Mouse (Mus musculus) liver, embryonic 12.5 days (tissue): ENCODE data around the gene Tmem132c. TPM values are rescaled to one million over a fixed set of nuclear protein-coding genes. Genes with fewer than 3 reads are reported as not detected.

ENCODE experiments used
- ATAC-seq: fragments of 200-750 bp; cut with Nextera tagmentation; 2 replicates; pipeline ENCODE4 v1.8.0; 2017; ENCODE audit warnings: moderate number of reproducible peaks, mild to moderate bottlenecking, moderate library complexity
- H3K27ac ChIP-seq: fragments of 300-500 bp; sonication (generic); 2 replicates; pipeline ENCODE4 v1.5.1; 2016; ENCODE audit warnings: mild to moderate bottlenecking
- H3K27me3 ChIP-seq: fragments of 300-500 bp; sonication (generic); replicated peaks from 2 replicates; pipeline ENCODE4 v1.6.1; 2016; ENCODE audit warnings: mild to moderate bottlenecking, moderate library complexity
- H3K36me3 ChIP-seq: fragments of 300-500 bp; sonication (generic); 2 replicates; pipeline ENCODE4 v1.6.1; 2016; ENCODE audit warnings: mild to moderate bottlenecking, moderate library complexity
- H3K4me1 ChIP-seq: fragments of 300-500 bp; sonication (generic); 2 replicates; pipeline ENCODE4 v1.6.1; 2016
- H3K4me2 ChIP-seq: fragments of 300-500 bp; sonication (generic); 2 replicates; pipeline ENCODE4 v1.6.1; 2016; ENCODE audit warnings: mild to moderate bottlenecking, moderate library complexity
- H3K4me3 ChIP-seq: fragments of 300-500 bp; sonication (generic); 2 replicates; pipeline ENCODE4 v1.5.1; 2016; ENCODE audit warnings: mild to moderate bottlenecking, moderate library complexity
- H3K9ac ChIP-seq: fragments of 300-500 bp; sonication (generic); 2 replicates; pipeline ENCODE4 v1.6.1; 2016; ENCODE audit warnings: mild to moderate bottlenecking, moderate library complexity
- H3K9me3 ChIP-seq: fragments of 300-500 bp; sonication (generic); replicated peaks from 2 replicates; pipeline ENCODE4 v1.6.1; 2016; ENCODE audit warnings: mild to moderate bottlenecking, moderate library complexity
- WGBS: fragments of 180-500 bp; shearing (Covaris S2); methylation state at CpG from one replicate; pipeline ENCODE4 v1.1.7; 2016; ENCODE audit not compliant: insufficient replicate concordance; 5-methylcytosine and 5-hydroxymethylcytosine counted together
- polyA plus RNA-seq: library from polyadenylated mRNA; unstranded; fragments of >200 nt; fragmentation: Nextera tagmentation; extraction: Ambion mirVana; gene quantifications from 2 replicates; pipeline ENCODE4 v1.2.1, GENCODE M21; 2016

Gene Tmem132c
- polyA plus RNA-seq, 1 experiment from 2014 or later: 0.27 TPM

DNA sequence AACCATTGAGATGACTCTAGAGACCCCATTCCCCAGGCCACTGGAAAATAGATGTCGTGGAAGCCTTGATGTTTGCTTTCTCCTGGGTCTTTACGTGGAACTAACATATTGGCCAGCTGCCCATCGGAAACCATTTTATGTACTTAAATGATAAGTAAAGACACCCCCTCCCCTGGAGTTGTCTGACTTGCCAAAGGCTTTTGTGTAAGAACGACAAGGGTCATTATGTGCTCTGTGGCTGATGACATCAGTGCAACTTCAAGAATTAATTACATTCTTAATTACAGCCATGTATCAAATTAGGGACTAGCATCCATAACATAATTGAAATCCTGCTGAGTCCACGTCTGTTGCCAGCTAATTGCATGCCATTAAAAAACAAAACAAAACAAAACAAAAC, 45.3 kb downstream of the Tmem132c start:
- H3K27ac ChIP-seq: no peak overlapping the region
- H3K9me3 ChIP-seq: no peaks in the 10 kb centered on the region
- no peak for ATAC-seq
- no peak overlapping the region for H3K9ac ChIP-seq
- H3K27me3 ChIP-seq: no peaks in the 10 kb centered on the region
- 71% methylated on average over 5 of the region's 5 CpGs for WGBS
- H3K4me3 ChIP-seq: no peak overlapping the region
- no peaks in the 10 kb centered on the region for H3K4me1 ChIP-seq
- H3K36me3 ChIP-seq: no peaks in the 10 kb centered on the region
- H3K4me2 ChIP-seq: no peak overlapping the region

DNA sequence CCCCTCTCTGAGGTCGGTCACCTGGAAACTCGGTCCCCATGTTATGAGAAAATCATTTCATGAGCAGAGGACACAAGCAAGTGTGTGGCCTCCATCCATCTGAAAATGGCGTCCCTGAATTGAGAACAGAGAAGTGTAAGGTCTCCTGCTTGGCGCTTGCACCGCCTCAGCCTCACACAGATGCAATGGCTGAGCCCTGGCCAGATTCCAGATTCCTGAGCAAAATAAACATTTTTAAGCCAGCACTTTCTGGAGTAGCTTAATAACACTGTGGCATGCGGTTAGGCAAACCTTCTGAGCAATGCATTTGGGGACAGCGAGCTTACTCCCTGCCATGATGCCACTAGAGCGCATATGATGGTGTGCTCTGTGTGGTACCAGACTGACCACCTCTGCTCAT, 48.1 kb downstream of the Tmem132c start:
- no peaks in the 10 kb centered on the region for H3K27me3 ChIP-seq
- no peak overlapping the region for H3K4me3 ChIP-seq
- no peaks in the 10 kb centered on the region for H3K36me3 ChIP-seq
- WGBS: 73% methylated on average over 8 of the region's 8 CpGs
- no peak overlapping the region for H3K4me2 ChIP-seq
- ATAC-seq: no peak
- no peak overlapping the region for H3K27ac ChIP-seq
- H3K4me1 ChIP-seq: no peaks in the 10 kb centered on the region
- 0 out of 2 replicates have a peak, but pooled peaks cover 3% of the 10 kb centered on the region for H3K9me3 ChIP-seq
- H3K9ac ChIP-seq: no peak overlapping the region

DNA sequence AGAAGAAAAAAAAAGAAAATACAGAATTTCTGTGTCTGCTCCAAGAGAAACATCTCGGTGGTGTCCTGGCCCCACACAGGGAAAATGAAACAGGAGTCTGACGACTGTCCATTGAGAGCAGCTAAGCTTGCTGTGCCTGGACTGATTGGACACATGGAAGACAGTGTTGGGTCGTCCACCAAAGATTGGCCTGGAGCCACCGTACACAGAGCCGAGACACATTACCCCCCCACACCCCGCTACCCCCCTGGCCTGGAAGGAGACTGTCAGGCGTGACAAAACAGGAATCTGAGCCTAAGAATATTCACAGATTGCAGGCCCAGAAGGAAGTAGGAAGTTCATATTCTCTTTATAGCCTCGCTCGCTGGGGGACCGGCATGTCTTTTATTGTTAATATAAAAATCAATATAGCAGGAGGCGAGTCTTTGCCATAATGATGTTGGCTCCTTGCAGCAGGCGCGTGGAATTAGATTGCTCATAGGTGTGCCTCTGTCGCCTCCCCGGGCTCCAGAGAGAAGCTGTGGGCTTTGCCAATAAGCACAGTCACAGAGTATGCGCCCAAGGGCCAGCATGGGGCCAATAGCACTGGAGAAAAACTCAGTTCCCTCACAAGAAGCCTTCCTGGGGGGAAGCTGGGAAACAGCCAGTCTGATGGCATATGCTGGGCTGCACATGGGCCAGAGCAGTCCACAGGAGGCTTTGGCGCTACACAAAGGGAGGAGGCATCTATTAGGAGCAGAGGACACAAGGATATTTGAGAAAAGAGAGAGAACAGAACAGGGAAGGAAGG, 49.0 kb downstream of the Tmem132c start:
- Histone ChIP-seq H3K36me3 (no peaks in the 10 kb centered on the region), H3K4me3 (no peak overlapping the region), H3K27me3 (no peaks in the 10 kb centered on the region), H3K4me1 (no peaks in the 10 kb centered on the region), H3K9me3 (0 out of 2 replicates have a peak, but pooled peaks cover 5% of the 10 kb centered on the region), H3K9ac (no peak overlapping the region), H3K4me2 (no peak overlapping the region), H3K27ac (no peak overlapping the region)
- no peak for ATAC-seq
- 61% methylated on average over 17 of the region's 17 CpGs for WGBS

DNA sequence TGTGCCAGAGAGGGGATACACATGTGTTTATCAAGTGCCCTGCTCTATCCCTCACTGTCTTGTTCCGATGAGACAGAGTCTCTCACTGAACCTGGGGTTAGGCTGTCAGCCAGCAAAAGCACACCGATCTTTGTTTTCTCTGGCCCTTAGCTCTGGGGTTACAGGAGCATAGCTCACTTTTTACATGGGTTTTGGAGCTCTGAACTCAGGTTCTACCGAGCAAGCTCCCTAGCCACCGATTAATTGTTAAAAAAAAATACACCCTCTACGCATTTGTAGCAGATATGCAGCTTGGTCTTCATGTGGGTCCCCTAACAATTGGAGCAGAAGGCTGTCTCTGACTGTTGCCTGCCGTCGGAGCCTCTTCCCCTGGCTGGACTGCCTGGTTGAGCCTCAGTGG, 50.0 kb downstream of the Tmem132c start:
- Histone ChIP-seq H3K4me3 (no peak overlapping the region), H3K4me2 (no peak overlapping the region), H3K9me3 (0 out of 2 replicates have a peak, but pooled peaks cover 5% of the 10 kb centered on the region), H3K4me1 (no peaks in the 10 kb centered on the region), H3K36me3 (no peaks in the 10 kb centered on the region), H3K27me3 (no peaks in the 10 kb centered on the region), H3K27ac (no peak overlapping the region), H3K9ac (no peak overlapping the region)
- WGBS: 70% methylated on average over 7 of the region's 7 CpGs
- ATAC-seq: no peak

DNA sequence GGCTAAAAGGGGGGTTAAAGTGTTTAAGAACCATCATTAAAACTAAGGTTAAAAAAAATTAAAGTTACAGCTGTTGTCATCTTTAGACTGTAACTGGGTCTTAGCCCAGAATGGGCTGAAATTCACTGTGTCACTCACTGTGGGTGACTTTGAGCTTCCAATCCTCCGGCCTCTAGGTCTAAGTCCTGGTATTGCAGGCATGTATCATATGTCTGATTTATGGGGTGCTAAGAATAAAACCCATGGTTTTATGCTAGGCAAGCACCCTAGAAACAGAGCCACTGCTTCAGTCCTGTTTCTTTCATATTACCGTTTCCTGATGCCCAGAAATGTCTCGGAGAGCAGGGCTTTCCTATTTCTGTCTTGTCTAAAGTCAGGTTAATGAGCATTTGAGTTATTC, 52.1 kb downstream of the Tmem132c start:
- no peak overlapping the region for H3K27ac ChIP-seq
- H3K9ac ChIP-seq: no peak overlapping the region
- H3K4me3 ChIP-seq: no peak overlapping the region
- 0 out of 2 replicates have a peak, but pooled peaks cover 5% of the 10 kb centered on the region for H3K9me3 ChIP-seq
- no peaks in the 10 kb centered on the region for H3K4me1 ChIP-seq
- no peaks in the 10 kb centered on the region for H3K36me3 ChIP-seq
- no peak for ATAC-seq
- H3K4me2 ChIP-seq: no peak overlapping the region
- 68% methylated on average over 3 of the region's 3 CpGs for WGBS
- no peaks in the 10 kb centered on the region for H3K27me3 ChIP-seq

DNA sequence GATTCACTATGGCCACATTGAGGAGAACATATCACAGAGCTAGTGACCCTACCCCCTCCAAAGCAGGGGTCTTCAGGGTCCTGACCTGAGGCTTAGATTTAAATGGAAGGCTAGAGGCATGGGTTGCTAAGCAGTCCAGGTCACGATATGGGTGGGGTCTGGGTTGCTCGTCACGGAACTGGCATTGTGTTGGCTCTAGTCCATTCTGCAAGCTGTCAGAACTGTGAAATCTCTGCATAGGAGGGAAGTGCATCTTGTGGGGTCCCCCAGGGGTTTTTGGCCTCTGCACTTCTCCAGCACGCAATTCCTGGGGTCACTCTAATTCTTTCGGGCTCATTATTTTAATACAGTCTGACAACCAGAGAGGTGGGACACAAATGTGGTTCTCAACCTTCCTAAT, 55.9 kb downstream of the Tmem132c start:
- Histone ChIP-seq H3K9ac (no peak overlapping the region), H3K36me3 (no peaks in the 10 kb centered on the region), H3K4me1 (no peaks in the 10 kb centered on the region), H3K9me3 (0 out of 2 replicates have a peak, but pooled peaks cover 5% of the 10 kb centered on the region), H3K27ac (no peak overlapping the region), H3K27me3 (no peaks in the 10 kb centered on the region), H3K4me2 (no peak overlapping the region), H3K4me3 (no peak overlapping the region)
- no peak for ATAC-seq
- 76% methylated on average over 5 of the region's 5 CpGs for WGBS

DNA sequence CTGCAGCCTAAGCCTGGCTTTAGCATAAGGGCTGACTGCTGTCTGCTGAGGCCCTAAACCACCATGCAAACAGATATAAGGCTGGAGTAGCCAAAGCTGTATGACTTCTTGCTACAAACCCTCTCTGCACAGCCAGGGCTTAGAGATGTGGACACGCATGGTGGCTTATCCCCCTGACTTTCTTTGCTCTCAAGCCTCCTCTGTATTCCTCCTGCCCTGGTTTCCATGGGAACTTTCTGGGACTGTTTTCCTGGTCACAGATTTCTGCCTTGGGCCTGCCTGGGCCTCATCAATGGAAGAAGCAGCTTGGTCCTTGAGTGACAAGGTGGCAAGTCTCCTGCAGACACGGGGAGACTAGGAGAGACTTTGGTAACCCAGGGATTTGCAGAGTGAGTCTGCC, 56.5 kb downstream of the Tmem132c start:
- Histone ChIP-seq H3K4me2 (no peak overlapping the region), H3K9me3 (0 out of 2 replicates have a peak, but pooled peaks cover 5% of the 10 kb centered on the region), H3K4me1 (no peaks in the 10 kb centered on the region), H3K27ac (no peak overlapping the region), H3K27me3 (no peaks in the 10 kb centered on the region), H3K36me3 (no peaks in the 10 kb centered on the region), H3K4me3 (no peak overlapping the region), H3K9ac (no peak overlapping the region)
- WGBS: 35% methylated on average over 2 of the region's 2 CpGs
- no peak for ATAC-seq

DNA sequence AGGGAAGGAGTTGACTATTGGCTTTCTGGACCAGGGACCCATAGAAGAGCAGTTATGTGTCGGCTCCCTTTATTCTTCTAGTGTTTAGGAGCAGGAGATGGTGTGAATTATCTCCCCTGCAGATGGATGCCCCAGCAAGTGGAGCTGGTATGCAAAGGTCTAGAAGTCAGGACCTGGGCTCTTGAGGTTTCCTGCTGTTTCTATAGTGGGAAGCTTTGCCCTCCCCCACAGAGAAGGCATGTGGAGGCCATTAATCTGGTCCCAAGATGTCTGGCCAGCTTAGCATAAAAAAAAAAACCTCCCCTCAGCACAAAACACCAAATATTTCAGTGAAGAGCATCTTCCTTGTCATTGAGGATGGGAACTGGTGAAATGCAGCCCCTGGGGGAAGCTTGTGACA, 57.4 kb downstream of the Tmem132c start:
- no peak for ATAC-seq
- no peak overlapping the region for H3K27ac ChIP-seq
- H3K4me1 ChIP-seq: no peaks in the 10 kb centered on the region
- no peak overlapping the region for H3K4me3 ChIP-seq
- H3K9me3 ChIP-seq: 0 out of 2 replicates have a peak, but pooled peaks cover 5% of the 10 kb centered on the region
- no peak overlapping the region for H3K9ac ChIP-seq
- no peaks in the 10 kb centered on the region for H3K27me3 ChIP-seq
- H3K4me2 ChIP-seq: no peak overlapping the region
- WGBS: 56% methylated on average over 1 of the region's 1 CpGs
- no peaks in the 10 kb centered on the region for H3K36me3 ChIP-seq

DNA sequence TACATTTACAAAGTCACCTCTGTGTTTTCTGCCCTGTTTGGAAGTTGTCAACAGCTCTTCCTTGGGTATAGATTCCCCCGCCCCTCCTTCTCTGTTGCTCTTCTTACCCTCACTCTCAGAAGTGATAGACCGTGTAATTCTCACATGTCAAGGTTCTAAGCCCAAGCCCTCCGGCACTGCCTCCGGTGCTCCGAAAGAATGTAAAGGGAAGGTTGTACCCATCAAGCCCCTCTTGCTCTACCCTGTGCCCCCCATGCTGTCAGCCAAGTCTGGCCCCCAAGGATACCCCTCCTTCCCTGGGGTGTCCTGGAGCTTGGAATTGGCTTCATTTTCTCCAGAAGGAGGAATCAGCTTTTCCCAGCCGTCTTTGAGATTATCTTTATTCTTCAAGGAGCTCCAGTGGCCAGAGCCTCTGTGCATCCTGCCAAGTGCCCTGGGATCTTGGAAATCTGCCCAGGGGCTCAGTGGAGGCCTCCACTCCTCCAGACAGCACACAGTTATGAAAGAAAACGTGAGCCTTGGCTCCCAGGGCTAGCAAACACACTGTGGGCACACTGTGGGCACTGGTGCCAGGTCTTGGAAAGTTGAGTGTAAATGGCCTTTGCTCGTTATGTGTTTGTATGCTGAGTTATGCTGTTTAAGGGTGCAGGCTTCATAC, 59.1 kb downstream of the Tmem132c start:
- Histone ChIP-seq H3K9me3 (no peaks in the 10 kb centered on the region), H3K4me2 (no peak overlapping the region), H3K4me1 (no peaks in the 10 kb centered on the region), H3K4me3 (no peak overlapping the region), H3K27ac (no peak overlapping the region), H3K27me3 (no peaks in the 10 kb centered on the region), H3K36me3 (no peaks in the 10 kb centered on the region), H3K9ac (no peak overlapping the region)
- 55% methylated on average over 8 of the region's 8 CpGs for WGBS
- ATAC-seq: no peak

DNA sequence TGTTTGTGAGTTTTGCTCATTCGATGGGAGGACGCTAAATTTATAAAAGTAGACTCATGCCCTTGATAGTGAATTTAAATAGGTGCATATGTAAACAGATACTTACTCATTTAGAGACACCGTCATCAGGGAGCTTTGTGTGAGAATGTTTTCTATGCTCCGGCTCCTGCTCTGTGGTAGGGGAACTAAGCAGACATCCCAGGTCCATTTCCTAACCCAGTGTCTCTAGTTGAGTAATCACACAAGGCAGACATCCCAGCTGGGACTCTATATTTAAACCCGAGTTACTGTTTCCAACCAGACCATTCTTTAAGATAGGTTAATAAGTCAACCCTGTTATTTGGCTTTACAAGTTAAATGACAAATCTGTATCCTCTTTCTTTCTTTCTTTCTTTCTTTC, 63.7 kb downstream of the Tmem132c start:
- Histone ChIP-seq H3K9me3 (no peaks in the 10 kb centered on the region), H3K27me3 (no peaks in the 10 kb centered on the region), H3K27ac (no peak overlapping the region), H3K36me3 (no peaks in the 10 kb centered on the region), H3K4me2 (no peak overlapping the region), H3K4me1 (no peaks in the 10 kb centered on the region), H3K9ac (no peak overlapping the region), H3K4me3 (no peak overlapping the region)
- 60% methylated on average over 5 of the region's 5 CpGs for WGBS
- ATAC-seq: no peak

DNA sequence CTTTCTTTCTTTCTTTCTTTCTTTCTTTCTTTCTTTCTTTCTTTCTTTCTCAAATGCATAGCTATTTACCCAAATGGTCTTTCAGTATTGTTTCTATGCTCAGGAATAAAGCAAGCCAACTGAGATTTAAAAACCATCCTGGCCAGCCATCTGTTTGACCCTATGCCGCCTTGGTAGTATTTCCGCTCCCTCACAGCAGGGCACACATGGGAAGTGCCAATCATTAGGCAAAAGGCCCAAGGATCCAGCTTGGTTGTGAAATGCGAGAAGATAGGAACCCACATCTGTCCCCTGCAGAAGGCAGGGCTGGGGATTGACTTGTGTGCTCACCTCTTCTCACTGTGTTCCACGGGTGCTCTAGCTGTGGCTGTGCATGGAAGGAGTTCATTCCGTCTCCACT, 64.1 kb downstream of the Tmem132c start:
- H3K4me1 ChIP-seq: no peaks in the 10 kb centered on the region
- H3K27ac ChIP-seq: no peak overlapping the region
- H3K9ac ChIP-seq: no peak overlapping the region
- H3K9me3 ChIP-seq: no peaks in the 10 kb centered on the region
- H3K36me3 ChIP-seq: no peaks in the 10 kb centered on the region
- H3K4me3 ChIP-seq: no peak overlapping the region
- no peak for ATAC-seq
- H3K4me2 ChIP-seq: no peak overlapping the region
- 36% methylated on average over 5 of the region's 5 CpGs for WGBS
- H3K27me3 ChIP-seq: no peaks in the 10 kb centered on the region

DNA sequence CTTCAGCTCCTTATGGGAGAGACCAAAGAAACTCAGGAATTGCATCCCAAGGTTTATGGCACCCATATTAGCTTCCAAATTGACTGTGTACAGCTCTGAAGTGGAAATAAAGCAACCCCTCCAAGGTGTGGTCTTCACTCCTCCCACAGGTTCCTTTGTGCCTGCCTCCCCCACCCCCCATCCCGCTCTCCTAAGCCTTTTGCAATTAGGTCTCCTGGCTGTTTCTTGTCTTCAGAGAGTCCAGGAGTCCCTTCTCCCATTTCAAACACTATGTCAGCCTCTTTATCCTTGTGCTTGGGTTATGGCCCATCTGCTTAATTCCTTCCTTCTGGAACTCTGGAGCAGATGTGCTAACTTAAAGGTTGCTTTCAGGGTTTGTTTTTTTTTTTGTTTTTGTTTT, 65.1 kb downstream of the Tmem132c start:
- Histone ChIP-seq H3K4me1 (no peaks in the 10 kb centered on the region), H3K9ac (no peak overlapping the region), H3K9me3 (no peaks in the 10 kb centered on the region), H3K27ac (no peak overlapping the region), H3K4me2 (no peak overlapping the region), H3K27me3 (no peaks in the 10 kb centered on the region), H3K36me3 (no peaks in the 10 kb centered on the region), H3K4me3 (no peak overlapping the region)
- ATAC-seq: no peak
- 21% methylated on average over 1 of the region's 1 CpGs for WGBS
